Mouse (Mus musculus) liver, embryonic 12.5 days (tissue): Measurements from ENCODE around the gene Cplx1. TPM values are rescaled to one million over a fixed set of nuclear protein-coding genes. Genes with fewer than 3 reads are reported as not detected.

Source experiments
- ATAC-seq: fragments of 200-750 bp; cut with Nextera tagmentation; 2 replicates; pipeline ENCODE4 v1.8.0; 2017; ENCODE audit warnings: moderate number of reproducible peaks, mild to moderate bottlenecking, moderate library complexity
- H3K27ac ChIP-seq: fragments of 300-500 bp; sonication (generic); 2 replicates; pipeline ENCODE4 v1.5.1; 2016; ENCODE audit warnings: mild to moderate bottlenecking
- H3K27me3 ChIP-seq: fragments of 300-500 bp; sonication (generic); replicated peaks from 2 replicates; pipeline ENCODE4 v1.6.1; 2016; ENCODE audit warnings: mild to moderate bottlenecking, moderate library complexity
- H3K36me3 ChIP-seq: fragments of 300-500 bp; sonication (generic); 2 replicates; pipeline ENCODE4 v1.6.1; 2016; ENCODE audit warnings: mild to moderate bottlenecking, moderate library complexity
- H3K4me1 ChIP-seq: fragments of 300-500 bp; sonication (generic); 2 replicates; pipeline ENCODE4 v1.6.1; 2016
- H3K4me2 ChIP-seq: fragments of 300-500 bp; sonication (generic); 2 replicates; pipeline ENCODE4 v1.6.1; 2016; ENCODE audit warnings: mild to moderate bottlenecking, moderate library complexity
- H3K4me3 ChIP-seq: fragments of 300-500 bp; sonication (generic); 2 replicates; pipeline ENCODE4 v1.5.1; 2016; ENCODE audit warnings: mild to moderate bottlenecking, moderate library complexity
- H3K9ac ChIP-seq: fragments of 300-500 bp; sonication (generic); 2 replicates; pipeline ENCODE4 v1.6.1; 2016; ENCODE audit warnings: mild to moderate bottlenecking, moderate library complexity
- H3K9me3 ChIP-seq: fragments of 300-500 bp; sonication (generic); replicated peaks from 2 replicates; pipeline ENCODE4 v1.6.1; 2016; ENCODE audit warnings: mild to moderate bottlenecking, moderate library complexity
- WGBS: fragments of 180-500 bp; shearing (Covaris S2); methylation state at CpG from one replicate; pipeline ENCODE4 v1.1.7; 2016; ENCODE audit not compliant: insufficient replicate concordance; 5-methylcytosine and 5-hydroxymethylcytosine counted together
- polyA plus RNA-seq: library from polyadenylated mRNA; unstranded; fragments of >200 nt; fragmentation: Nextera tagmentation; extraction: Ambion mirVana; gene quantifications from 2 replicates; pipeline ENCODE4 v1.2.1, GENCODE M21; 2016

Gene Cplx1
- polyA plus RNA-seq, 1 experiment from 2014 or later = 0.07 TPM

GRCm38 (mm10) chr5:108549137-108549488 lies 711 bp downstream of the Cplx1 start:
- Histone ChIP-seq H3K4me3 (no peak overlapping the region), H3K4me1 (0 out of 2 replicates have a peak, but pooled peaks cover 5% of the 10 kb centered on the region), H3K9me3 (no peaks in the 10 kb centered on the region), H3K27ac (no peak overlapping the region), H3K9ac (no peak overlapping the region), H3K4me2 (peak overlapping the region; percentile 50; the same call in 1 of the 2 replicates), H3K36me3 (no peaks in the 10 kb centered on the region), H3K27me3 (peaks cover 89% of the 10 kb centered on the region)
- no peak for ATAC-seq
- 11% methylated on average over 7 of the region's 7 CpGs for WGBS

GRCm38 (mm10) chr5:108547636-108548035 lies 2.2 kb downstream of the Cplx1 start:
- no peak for ATAC-seq
- Histone ChIP-seq H3K27me3 (peaks cover 79% of the 10 kb centered on the region), H3K4me2 (no peak overlapping the region), H3K4me3 (no peak overlapping the region), H3K36me3 (no peaks in the 10 kb centered on the region), H3K9me3 (no peaks in the 10 kb centered on the region), H3K27ac (no peak overlapping the region), H3K4me1 (0 out of 2 replicates have a peak, but pooled peaks cover 5% of the 10 kb centered on the region), H3K9ac (no peak overlapping the region)
- WGBS = 82% methylated on average over 5 of the region's 5 CpGs

- Histone ChIP-seq H3K9me3 (no peaks in the 10 kb centered on the region), H3K36me3 (no peaks in the 10 kb centered on the region), H3K4me1 (no peaks in the 10 kb centered on the region), H3K27ac (no peak overlapping the region), H3K27me3 (peaks cover 39% of the 10 kb centered on the region), H3K4me2 (no peak overlapping the region), H3K4me3 (no peak overlapping the region), H3K9ac (no peak overlapping the region)
- ATAC-seq = no peak
- WGBS = 42% methylated on average over 7 of the region's 7 CpGs
These were observed 6.1 kb downstream of the Cplx1 start for GRCm38 (mm10) chr5:108543516-108544291.

DNA sequence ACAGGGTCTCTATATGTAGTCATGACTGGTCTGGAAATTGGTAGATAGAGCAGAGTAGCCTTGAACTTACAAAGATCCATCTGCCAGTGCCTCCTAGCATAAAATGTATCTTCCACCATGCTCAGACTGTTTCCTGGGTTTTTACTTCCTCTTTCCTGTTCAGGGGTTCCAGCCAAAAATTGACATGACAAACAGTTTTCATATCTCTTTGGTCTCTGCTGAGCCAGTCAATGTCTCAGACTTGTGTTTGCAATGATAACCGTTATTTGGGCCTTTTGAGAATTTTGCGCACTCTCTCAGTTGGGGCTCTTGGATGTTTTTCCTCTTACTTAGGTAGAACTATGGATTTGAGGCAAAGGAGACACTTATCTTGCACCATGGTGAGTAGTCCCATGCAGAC lies 15.6 kb downstream of the Cplx1 start:
- WGBS = 71% methylated on average over 2 of the region's 2 CpGs

DNA sequence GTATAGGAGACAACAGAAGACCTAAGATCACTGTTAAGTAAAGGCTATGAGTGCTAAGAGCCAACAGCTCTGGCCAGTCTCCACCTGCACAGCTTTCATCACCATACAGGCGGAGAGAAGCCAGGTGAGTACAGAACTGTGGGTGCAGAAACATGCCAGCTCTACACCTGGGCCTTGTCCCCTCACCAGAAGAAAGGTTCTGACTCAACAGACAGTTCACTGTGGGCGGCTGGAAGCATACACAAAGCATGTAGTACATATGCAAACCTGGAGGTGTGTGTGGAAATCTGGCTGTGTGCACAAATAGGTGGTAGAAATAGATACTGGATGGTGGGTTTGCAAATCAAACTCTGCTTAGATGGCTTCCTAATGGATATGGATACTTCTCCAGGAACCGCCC lies 27.2 kb downstream of the Cplx1 start:
- no peak overlapping the region for H3K4me3 ChIP-seq
- no peak for ATAC-seq
- 66% methylated on average over 3 of the region's 3 CpGs for WGBS

More for the DNA sequence above, 15.6 kb downstream of the Cplx1 start:
- H3K9ac ChIP-seq = no peak overlapping the region
- H3K9me3 ChIP-seq = peaks cover 5% of the 10 kb centered on the region; the same call in 1 of the 2 replicates
- no peak for ATAC-seq
- no peaks in the 10 kb centered on the region for H3K36me3 ChIP-seq
- H3K27ac ChIP-seq = no peak overlapping the region
- H3K4me2 ChIP-seq = no peak overlapping the region
- no peaks in the 10 kb centered on the region for H3K27me3 ChIP-seq
- H3K4me1 ChIP-seq = no peaks in the 10 kb centered on the region
- no peak overlapping the region for H3K4me3 ChIP-seq

GRCm38 (mm10) chr5:108521896-108522295 lies 27.9 kb downstream of the Cplx1 start:
- Histone ChIP-seq H3K36me3 (no peaks in the 10 kb centered on the region), H3K4me3 (no peak overlapping the region), H3K27ac (no peak overlapping the region), H3K9ac (no peak overlapping the region), H3K9me3 (no peaks in the 10 kb centered on the region), H3K4me2 (no peak overlapping the region), H3K4me1 (no peaks in the 10 kb centered on the region), H3K27me3 (0 out of 2 replicates have a peak, but pooled peaks cover 8% of the 10 kb centered on the region)
- WGBS = 47% methylated on average over 3 of the region's 3 CpGs
- no peak for ATAC-seq

More for the DNA sequence above, 27.2 kb downstream of the Cplx1 start:
- Histone ChIP-seq H3K36me3 (no peaks in the 10 kb centered on the region), H3K4me2 (no peak overlapping the region), H3K9ac (no peak overlapping the region), H3K27ac (no peak overlapping the region), H3K9me3 (no peaks in the 10 kb centered on the region), H3K27me3 (0 out of 2 replicates have a peak, but pooled peaks cover 8% of the 10 kb centered on the region), H3K4me1 (no peaks in the 10 kb centered on the region)

GRCm38 (mm10) chr5:108521016-108521415 lies 28.8 kb downstream of the Cplx1 start:
- Histone ChIP-seq H3K9ac (no peak overlapping the region), H3K4me2 (no peak overlapping the region), H3K36me3 (no peaks in the 10 kb centered on the region), H3K4me3 (no peak overlapping the region), H3K27me3 (0 out of 2 replicates have a peak, but pooled peaks cover 8% of the 10 kb centered on the region), H3K9me3 (no peaks in the 10 kb centered on the region), H3K4me1 (no peaks in the 10 kb centered on the region), H3K27ac (no peak overlapping the region)
- 55% methylated on average over 2 of the region's 2 CpGs for WGBS
- ATAC-seq = no peak

DNA sequence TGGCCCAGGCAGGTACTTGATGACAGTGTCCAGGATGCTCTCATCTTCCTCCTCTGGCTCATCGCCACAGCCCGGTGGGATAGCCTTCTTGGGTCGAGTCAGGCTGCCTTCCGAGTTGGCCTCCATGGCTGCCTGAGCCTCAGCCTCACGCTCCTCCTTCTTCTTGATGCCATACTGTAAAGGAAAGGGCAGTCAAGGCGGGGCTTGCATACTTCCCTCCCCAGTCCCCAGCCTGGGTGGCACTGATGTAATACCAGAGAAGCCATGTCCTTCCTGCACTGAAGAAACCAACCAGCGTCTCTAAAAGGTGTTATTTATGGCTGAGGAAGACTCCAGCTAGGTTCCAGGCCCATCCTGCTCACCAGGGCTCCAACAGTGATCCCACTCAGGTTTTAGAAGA lies 29.7 kb downstream of the Cplx1 start:
- H3K9me3 ChIP-seq = no peaks in the 10 kb centered on the region
- H3K27me3 ChIP-seq = 0 out of 2 replicates have a peak, but pooled peaks cover 4% of the 10 kb centered on the region
- H3K36me3 ChIP-seq = no peaks in the 10 kb centered on the region
- H3K9ac ChIP-seq = no peak overlapping the region
- WGBS = 61% methylated on average over 7 of the region's 7 CpGs
- no peak overlapping the region for H3K4me3 ChIP-seq
- no peak for ATAC-seq
- no peak overlapping the region for H3K27ac ChIP-seq
- H3K4me1 ChIP-seq = no peaks in the 10 kb centered on the region
- H3K4me2 ChIP-seq = no peak overlapping the region

DNA sequence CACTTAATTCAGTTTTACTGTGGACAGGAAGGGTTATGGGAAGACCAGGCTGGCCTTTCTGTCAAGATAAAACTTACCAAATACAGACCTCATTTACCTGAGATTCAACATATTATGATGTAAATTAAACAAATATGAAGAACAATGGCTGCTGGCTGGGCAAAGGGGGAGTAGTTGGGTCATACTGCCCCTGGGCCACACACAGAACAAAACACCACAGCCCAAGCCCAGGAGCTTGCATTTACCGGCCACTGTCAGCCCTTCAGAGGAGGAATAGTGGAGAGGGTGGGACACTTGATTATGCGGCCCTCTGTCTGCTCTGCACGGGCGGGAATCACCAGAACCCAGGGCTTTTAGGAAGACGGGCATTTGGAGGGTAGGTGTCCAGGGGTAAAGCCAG lies 30.9 kb downstream of the Cplx1 start:
- H3K4me2 ChIP-seq = no peak overlapping the region
- no peak overlapping the region for H3K27ac ChIP-seq
- H3K4me3 ChIP-seq = no peak overlapping the region
- no peak overlapping the region for H3K9ac ChIP-seq
- ATAC-seq = no peak
- H3K4me1 ChIP-seq = peaks cover 7% of the 10 kb centered on the region
- H3K27me3 ChIP-seq = 0 out of 2 replicates have a peak, but pooled peaks cover 4% of the 10 kb centered on the region
- no peaks in the 10 kb centered on the region for H3K9me3 ChIP-seq
- 63% methylated on average over 5 of the region's 5 CpGs for WGBS
- no peaks in the 10 kb centered on the region for H3K36me3 ChIP-seq

GRCm38 (mm10) chr5:108518106-108518885 lies 31.5 kb downstream of the Cplx1 start:
- no peaks in the 10 kb centered on the region for H3K9me3 ChIP-seq
- no peak overlapping the region for H3K27ac ChIP-seq
- no peaks in the 10 kb centered on the region for H3K36me3 ChIP-seq
- H3K9ac ChIP-seq = no peak overlapping the region
- H3K4me2 ChIP-seq = no peak overlapping the region
- H3K4me1 ChIP-seq = peaks cover 7% of the 10 kb centered on the region
- H3K4me3 ChIP-seq = no peak overlapping the region
- 0 out of 2 replicates have a peak, but pooled peaks cover 4% of the 10 kb centered on the region for H3K27me3 ChIP-seq
- ATAC-seq = no peak
- WGBS = 62% methylated on average over 9 of the region's 9 CpGs

DNA sequence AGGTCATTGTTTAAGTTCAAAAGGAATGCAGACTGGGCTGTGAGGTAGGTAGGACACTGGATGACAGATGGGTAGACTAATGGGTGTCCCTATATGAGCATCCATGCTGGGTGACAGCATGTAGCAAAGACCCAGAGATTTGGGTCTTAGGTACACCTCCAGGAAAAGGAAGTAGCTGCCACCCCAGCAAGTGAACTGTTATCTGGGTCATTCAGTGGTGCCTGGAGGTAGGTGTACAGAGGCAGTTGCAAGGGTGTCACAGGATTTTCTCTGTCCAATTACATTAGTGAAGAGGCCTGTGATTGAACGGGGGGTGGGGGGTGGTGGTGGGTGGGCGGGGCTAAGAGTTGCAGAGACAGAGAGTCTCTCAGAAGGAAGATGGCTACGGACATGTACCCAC lies 33.2 kb downstream of the Cplx1 start:
- Histone ChIP-seq H3K9me3 (no peaks in the 10 kb centered on the region), H3K4me2 (no peak overlapping the region), H3K4me1 (peaks cover 7% of the 10 kb centered on the region), H3K36me3 (no peaks in the 10 kb centered on the region), H3K9ac (no peak overlapping the region), H3K27me3 (0 out of 2 replicates have a peak, but pooled peaks cover 4% of the 10 kb centered on the region), H3K4me3 (no peak overlapping the region), H3K27ac (no peak overlapping the region)
- ATAC-seq = no peak
- WGBS = 49% methylated on average over 3 of the region's 3 CpGs
